Comparison of ENCODE assay signal across 10 mouse cellular contexts in the genomic region with DNA sequence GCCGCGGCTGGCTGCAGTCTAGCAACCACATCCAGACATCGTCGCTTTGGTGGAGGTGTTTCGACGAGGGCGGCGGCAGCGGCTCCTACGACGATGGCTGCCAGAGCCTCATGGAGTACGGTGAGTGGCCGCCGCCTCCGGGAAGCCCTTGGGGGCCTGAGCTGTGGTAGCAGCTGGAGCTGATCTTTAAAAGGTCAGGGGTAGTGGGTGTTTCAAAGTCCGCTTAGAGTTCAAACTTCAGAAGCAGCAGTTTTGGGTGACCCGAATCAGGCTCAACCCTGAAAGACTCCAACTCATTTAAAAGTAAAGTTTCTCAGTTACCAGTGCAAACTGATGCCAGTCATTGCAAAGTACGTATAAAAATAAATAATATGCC. TPM values are rescaled to one million over a fixed set of nuclear protein-coding genes. Genes with fewer than 3 reads are reported as not detected.
DNase-seq lines count a peak whose midpoint lies in the region; ATAC-seq and TF ChIP-seq lines count a peak whose summit lies in the region.
"Had no signal": no experiment of that assay in that cellular context is flagged by ENCODE, and none has a peak within 500 bp of the region (broad histone marks: within the 10 kb centered on the region; RNA-seq: fewer than 3 reads in every experiment).

No protein-coding gene starts in this region.

- H3K9ac ChIP-seq in ES-Bruce4 (ENCODE audit: low read depth, poor library complexity, severe bottlenecking), result peak overlapping the region; percentile 63
- H3K9ac ChIP-seq in heart, embryonic 16.5 days (ENCODE audit: low read length), result peak overlapping the region; percentile 90
- peak overlapping the region; percentile 56; the same call in 1 of the 2 replicates for H3K9ac ChIP-seq in liver, embryonic 12.5 days

- H3K4me3 ChIP-seq in ES-Bruce4 (ENCODE audit: low read depth, low read length), result peak overlapping the region; percentile 68
- H3K4me3 ChIP-seq in heart, embryonic 16.5 days (ENCODE audit: low read length), result peak overlapping the region; percentile 86
- peak overlapping the region; percentile 62 for H3K4me3 ChIP-seq in liver, embryonic 12.5 days
- H3K4me3 ChIP-seq: myocyte had no signal

- H3K36me3 ChIP-seq in ES-Bruce4 (ENCODE audit: control insufficient read depth, insufficient read depth, low read length, poor library complexity, severe bottlenecking), result no peaks in the 10 kb centered on the region
- no peaks in the 10 kb centered on the region for H3K36me3 ChIP-seq in heart, embryonic 16.5 days (ENCODE audit: control insufficient read depth, insufficient read depth)
- H3K36me3 ChIP-seq in liver, embryonic 12.5 days, result no peaks in the 10 kb centered on the region

- 0 out of 2 replicates have a peak, but pooled peaks have one; percentile 4 for ATAC-seq in heart, embryonic 16.5 days (replicated peaks; ENCODE audit: extremely low read depth, insufficient read depth, low FRiP score)
- ATAC-seq in liver, embryonic 12.5 days, result no peak

- no peaks in the 10 kb centered on the region for H3K27me3 ChIP-seq in ES-Bruce4 (ENCODE audit: control insufficient read depth, insufficient read depth, low read length, poor library complexity, severe bottlenecking)
- H3K27me3 ChIP-seq in heart, embryonic 16.5 days (ENCODE audit: control insufficient read depth, insufficient read depth, low read length), result peaks cover 3% of the 10 kb centered on the region
- H3K27me3 ChIP-seq in liver, embryonic 12.5 days (replicated peaks), result peaks cover 32% of the 10 kb centered on the region

- TF ChIP-seq EP300 in ES-Bruce4 (IDR thresholded peaks at IDR 0.05; ENCODE audit: insufficient read depth, low read depth, low read length), result no peak

- peak; percentile 84 for DNase-seq in heart, adult 11 months
- DNase-seq in heart, adult 8-10 months (ENCODE audit: low spot score), result no peak
- DNase-seq in adrenal gland, postnatal 25 days, result no peak
- DNase-seq in thymus, postnatal 10 days (ENCODE audit: low spot score in 2 of 2), result no peak
- no peak for DNase-seq in natural killer cell, adult 2 months (ENCODE audit: low spot score in 2 of 2)

- H3K9me3 ChIP-seq in ES-Bruce4 (replicated peaks; ENCODE audit: control insufficient read depth, insufficient read depth, low read length, poor library complexity, severe bottlenecking), result no peaks in the 10 kb centered on the region
- no peaks in the 10 kb centered on the region for H3K9me3 ChIP-seq in heart, embryonic 16.5 days (replicated peaks; ENCODE audit: control insufficient read depth, low read length)
- H3K9me3 ChIP-seq in liver, embryonic 12.5 days (replicated peaks), result no peaks in the 10 kb centered on the region

- no peak overlapping the region for H3K27ac ChIP-seq in ES-Bruce4 (ENCODE audit: insufficient read depth, low read length)
- peak overlapping the region; percentile 88 for H3K27ac ChIP-seq in heart, embryonic 16.5 days (ENCODE audit: low read length)
- H3K27ac ChIP-seq in liver, embryonic 12.5 days, result no peak overlapping the region

- H3K4me2 ChIP-seq in heart, embryonic 16.5 days (ENCODE audit: low read depth, low read length), result peak overlapping the region; percentile 81
- peak overlapping the region; percentile 92 for H3K4me2 ChIP-seq in liver, embryonic 12.5 days

- WGBS in heart, embryonic 16.5 days, result 4% methylated on average over 18 of the region's 18 CpGs
- WGBS in liver, embryonic 12.5 days (ENCODE audit: insufficient replicate concordance), result 6% methylated on average over 18 of the region's 18 CpGs

- no peaks in the 10 kb centered on the region for H3K4me1 ChIP-seq in ES-Bruce4 (ENCODE audit: control insufficient read depth, insufficient read depth, low read length)
- H3K4me1 ChIP-seq in heart, embryonic 16.5 days (ENCODE audit: control insufficient read depth, insufficient read depth, low read length), result peaks cover 21% of the 10 kb centered on the region; the same call in 1 of the 2 replicates
- peaks cover 17% of the 10 kb centered on the region; the same call in 1 of the 2 replicates for H3K4me1 ChIP-seq in liver, embryonic 12.5 days

- no peak for TF ChIP-seq CTCF in ES-Bruce4 (IDR thresholded peaks at IDR 0.05; ENCODE audit: low read depth, low read length)

- TF ChIP-seq POLR2A in ES-Bruce4 (IDR thresholded peaks at IDR 0.05; ENCODE audit: insufficient read depth, low read length), result no peak

RNA-seq across cellular contexts. Expression of a gene that starts 0.5 kb away (rescaled TPM):
- 100 to 1,000 TPM in 1 of 4 experiments, 10 to 100 TPM in 3; 89.1 to 100 (median 90.9) TPM for total RNA-seq in heart, adult 8-10 months (2022)
- 133 and 138 TPM in 2 replicates for polyA plus RNA-seq in ES-Bruce4 (2011; ENCODE audit: insufficient read depth, insufficient read length, low read depth, missing spikeins)
- 218 and 248 TPM in 2 replicates for polyA plus RNA-seq in heart, embryonic 16.5 days (2015; fragmentation: Nextera tagmentation; extraction: Ambion mirVana)
- 7.1 and 7.5 TPM in 2 replicates for polyA plus RNA-seq in liver, embryonic 12.5 days (2016; fragmentation: Nextera tagmentation; extraction: Ambion mirVana)
- 1.8 and 2.5 TPM in 2 replicates for total RNA-seq in adrenal gland, postnatal 25 days (2021)

RNA-seq across cellular contexts. Expression of a gene that starts 58.7 kb away (rescaled TPM):
- total RNA-seq in heart, adult 8-10 months (2022), result not detected
- polyA plus RNA-seq in ES-Bruce4 (2011; ENCODE audit: insufficient read depth, insufficient read length, low read depth, missing spikeins), result not detected in 2 replicates
- polyA plus RNA-seq in heart, embryonic 16.5 days (2015; fragmentation: Nextera tagmentation; extraction: Ambion mirVana), result 0.09 TPM in 1 of 2 replicates, not detected in the other
- not detected in 2 replicates for polyA plus RNA-seq in liver, embryonic 12.5 days (2016; fragmentation: Nextera tagmentation; extraction: Ambion mirVana)
- not detected in 2 replicates for total RNA-seq in adrenal gland, postnatal 25 days (2021)
- polyA plus RNA-seq: C2C12, myocyte had no signal

Comparison
In these comparisons a context has a peak if more than half of its experiments do, and no peak if none do; other contexts are left out.
1. RNA of a gene that starts 0.5 kb away (polyA plus RNA-seq): 218 to 248 TPM in heart, embryonic 16.5 days and 133 to 138 TPM in ES-Bruce4; 7.1 to 7.5 TPM in liver, embryonic 12.5 days; every median in the first group is over 10 times any median in the second.
2. Peak in every context shown above with its lines, with median percentiles within 50 percentile points of each other: H3K4me3 ChIP-seq and H3K9ac ChIP-seq.